Mouse (Mus musculus): ENCODE measurements around the gene Gm1123. TPM values are rescaled to one million over a fixed set of nuclear protein-coding genes. Genes with fewer than 3 reads are reported as not detected.

Gene Gm1123
- polyA plus RNA-seq, 1 experiment = 0.07 TPM

GRCm38 (mm10) chr9:98976520-98976919 is 59.0 kb downstream of the Gm1123 start:
- WGBS = 43% methylated on average over 5 of the region's 5 CpGs
- TF ChIP-seq POLR2A (IDR thresholded peaks at IDR 0.05; ENCODE audit: borderline replicate concordance, insufficient read depth, low read length) (no peak), CTCF (IDR thresholded peaks at IDR 0.05; ENCODE audit: borderline replicate concordance, insufficient read depth, low read depth, low read length) (peak; percentile 47; the same call in 1 of the 2 replicates)
- H3K4me1 ChIP-seq (ENCODE audit: control insufficient read depth, insufficient read depth, low read length) = no peaks in the 10 kb centered on the region

GRCm38 (mm10) chr9:98976081-98976480 is 59.4 kb downstream of the Gm1123 start:
- no peak overlapping the region for H3K4me3 ChIP-seq (replicated peaks; ENCODE audit: insufficient read depth, low read depth, low read length)
- no peaks in the 10 kb centered on the region for H3K4me1 ChIP-seq (ENCODE audit: control insufficient read depth, insufficient read depth, low read length)
- DNase-seq = no peak
- WGBS = 96% methylated on average over 1 of the region's 1 CpGs
- no peak for TF ChIP-seq CTCF (IDR thresholded peaks at IDR 0.05; ENCODE audit: borderline replicate concordance, insufficient read depth, low read depth, low read length)
- TF ChIP-seq POLR2A (IDR thresholded peaks at IDR 0.05; ENCODE audit: borderline replicate concordance, insufficient read depth, low read length) = no peak
- H3K27me3 ChIP-seq (ENCODE audit: control insufficient read depth, insufficient read depth, low read length) = peaks cover 6% of the 10 kb centered on the region; the same call in 1 of the 2 replicates
- H3K27ac ChIP-seq (ENCODE audit: insufficient read depth, low read length) = no peak overlapping the region

More at GRCm38 (mm10) chr9:98976520-98976919, 59.0 kb downstream of the Gm1123 start:
- no peak overlapping the region for H3K27ac ChIP-seq (ENCODE audit: insufficient read depth, low read length)
- no peak overlapping the region for H3K4me3 ChIP-seq (replicated peaks; ENCODE audit: insufficient read depth, low read depth, low read length)
- DNase-seq = no peak
- H3K27me3 ChIP-seq (ENCODE audit: control insufficient read depth, insufficient read depth, low read length) = peaks cover 6% of the 10 kb centered on the region; the same call in 1 of the 2 replicates

- no peaks in the 10 kb centered on the region for H3K4me1 ChIP-seq (ENCODE audit: control insufficient read depth, insufficient read depth, low read length)
- DNase-seq = no peak
- WGBS = 34% methylated on average over 2 of the region's 2 CpGs
- TF ChIP-seq CTCF (IDR thresholded peaks at IDR 0.05; ENCODE audit: borderline replicate concordance, insufficient read depth, low read depth, low read length) (no peak), POLR2A (IDR thresholded peaks at IDR 0.05; ENCODE audit: borderline replicate concordance, insufficient read depth, low read length) (no peak)
- no peak overlapping the region for H3K4me3 ChIP-seq (replicated peaks; ENCODE audit: insufficient read depth, low read depth, low read length)
- H3K27ac ChIP-seq (ENCODE audit: insufficient read depth, low read length) = no peak overlapping the region
- H3K27me3 ChIP-seq (ENCODE audit: control insufficient read depth, insufficient read depth, low read length) = peaks cover 7% of the 10 kb centered on the region; the same call in 1 of the 2 replicates
These were observed 60.6 kb downstream of the Gm1123 start for GRCm38 (mm10) chr9:98974898-98975297.

- H3K27me3 ChIP-seq (ENCODE audit: control insufficient read depth, insufficient read depth, low read length) = peaks cover 7% of the 10 kb centered on the region; the same call in 1 of the 2 replicates
- no peak overlapping the region for H3K4me3 ChIP-seq (replicated peaks; ENCODE audit: insufficient read depth, low read depth, low read length)
- H3K27ac ChIP-seq (ENCODE audit: insufficient read depth, low read length) = no peak overlapping the region
- no peaks in the 10 kb centered on the region for H3K4me1 ChIP-seq (ENCODE audit: control insufficient read depth, insufficient read depth, low read length)
- TF ChIP-seq CTCF (IDR thresholded peaks at IDR 0.05; ENCODE audit: borderline replicate concordance, insufficient read depth, low read depth, low read length) (no peak), POLR2A (IDR thresholded peaks at IDR 0.05; ENCODE audit: borderline replicate concordance, insufficient read depth, low read length) (no peak)
- 7% methylated on average over 7 of the region's 7 CpGs for WGBS
- no peak for DNase-seq
These were observed 62.0 kb downstream of the Gm1123 start for GRCm38 (mm10) chr9:98973561-98973960.

- no peak for TF ChIP-seq CTCF (IDR thresholded peaks at IDR 0.05; ENCODE audit: borderline replicate concordance, insufficient read depth, low read depth, low read length)
- no peak for TF ChIP-seq POLR2A (IDR thresholded peaks at IDR 0.05; ENCODE audit: borderline replicate concordance, insufficient read depth, low read length)
- H3K4me3 ChIP-seq (replicated peaks; ENCODE audit: insufficient read depth, low read depth, low read length) = no peak overlapping the region
- no peaks in the 10 kb centered on the region for H3K4me1 ChIP-seq (ENCODE audit: control insufficient read depth, insufficient read depth, low read length)
- under 1% methylated on average over 40 of the region's 40 CpGs for WGBS
- no peak for DNase-seq
- H3K27me3 ChIP-seq (ENCODE audit: control insufficient read depth, insufficient read depth, low read length) = peaks cover 7% of the 10 kb centered on the region; the same call in 1 of the 2 replicates
- H3K27ac ChIP-seq (ENCODE audit: insufficient read depth, low read length) = no peak overlapping the region
These were observed 62.4 kb downstream of the Gm1123 start for GRCm38 (mm10) chr9:98973101-98973521.

- H3K4me3 ChIP-seq (replicated peaks; ENCODE audit: insufficient read depth, low read depth, low read length) = no peak overlapping the region
- DNase-seq = no peak
- TF ChIP-seq CTCF (IDR thresholded peaks at IDR 0.05; ENCODE audit: borderline replicate concordance, insufficient read depth, low read depth, low read length) (peak; percentile 22; the same call in 1 of the 2 replicates), POLR2A (IDR thresholded peaks at IDR 0.05; ENCODE audit: borderline replicate concordance, insufficient read depth, low read length) (no peak)
- 4% methylated on average over 18 of the region's 18 CpGs for WGBS
- no peaks in the 10 kb centered on the region for H3K4me1 ChIP-seq (ENCODE audit: control insufficient read depth, insufficient read depth, low read length)
- no peak overlapping the region for H3K27ac ChIP-seq (ENCODE audit: insufficient read depth, low read length)
- peaks cover 15% of the 10 kb centered on the region; the same call in 1 of the 2 replicates for H3K27me3 ChIP-seq (ENCODE audit: control insufficient read depth, insufficient read depth, low read length)
These were observed 70.4 kb downstream of the Gm1123 start for GRCm38 (mm10) chr9:98965084-98965483.

- Histone ChIP-seq H3K27me3 (ENCODE audit: control insufficient read depth, insufficient read depth, low read length) (peaks cover 19% of the 10 kb centered on the region; the same call in 1 of the 2 replicates), H3K4me1 (ENCODE audit: control insufficient read depth, insufficient read depth, low read length) (no peaks in the 10 kb centered on the region), H3K4me3 (replicated peaks; ENCODE audit: insufficient read depth, low read depth, low read length) (no peak overlapping the region), H3K27ac (ENCODE audit: insufficient read depth, low read length) (no peak overlapping the region)
- no peak for DNase-seq
- 6% methylated on average over 18 of the region's 18 CpGs for WGBS
- no peak for TF ChIP-seq CTCF (IDR thresholded peaks at IDR 0.05; ENCODE audit: borderline replicate concordance, insufficient read depth, low read depth, low read length)
- TF ChIP-seq POLR2A (IDR thresholded peaks at IDR 0.05; ENCODE audit: borderline replicate concordance, insufficient read depth, low read length) = no peak
These were observed 71.9 kb downstream of the Gm1123 start for GRCm38 (mm10) chr9:98963661-98964060.

GRCm38 (mm10) chr9:98962478-98963142 is 72.9 kb downstream of the Gm1123 start:
- no peak overlapping the region for H3K27ac ChIP-seq (ENCODE audit: insufficient read depth, low read length)
- H3K27me3 ChIP-seq (ENCODE audit: control insufficient read depth, insufficient read depth, low read length) = peaks cover 25% of the 10 kb centered on the region; the same call in 1 of the 2 replicates
- TF ChIP-seq POLR2A (IDR thresholded peaks at IDR 0.05; ENCODE audit: borderline replicate concordance, insufficient read depth, low read length) (no peak), CTCF (IDR thresholded peaks at IDR 0.05; ENCODE audit: borderline replicate concordance, insufficient read depth, low read depth, low read length) (no peak)
- no peak overlapping the region for H3K4me3 ChIP-seq (replicated peaks; ENCODE audit: insufficient read depth, low read depth, low read length)
- no peaks in the 10 kb centered on the region for H3K4me1 ChIP-seq (ENCODE audit: control insufficient read depth, insufficient read depth, low read length)
- DNase-seq = no peak
- WGBS = 3% methylated on average over 20 of the region's 20 CpGs

Measured in cerebellum, adult 2 months (tissue).